Mouse (Mus musculus): ENCODE results near the gene P3h3. TPM values are rescaled to one million over a fixed set of nuclear protein-coding genes. Genes with fewer than 3 reads are reported as not detected.

Gene P3h3
- polyA plus RNA-seq, 1 experiment from 2014 or later, result 13.4 TPM

DNA sequence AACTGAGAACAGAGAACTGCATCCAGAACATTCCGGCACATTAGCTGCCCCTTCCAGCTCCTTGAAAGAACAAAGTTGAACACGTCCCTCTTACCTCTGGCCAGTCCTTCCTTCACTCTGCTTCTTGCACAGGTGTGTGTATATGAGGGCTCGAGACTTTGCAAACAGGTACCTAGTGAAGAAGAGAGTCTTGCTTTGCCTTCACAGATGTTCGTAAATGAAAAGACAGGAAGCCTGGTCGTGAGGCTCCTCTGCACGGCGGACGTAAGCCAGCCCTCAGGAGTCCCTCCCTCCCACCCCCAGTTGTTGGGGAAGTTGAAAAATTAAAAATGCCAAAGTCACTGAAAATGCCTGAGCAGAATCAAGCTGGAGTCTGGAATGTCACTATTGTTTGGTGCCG lies 30.4 kb upstream of the P3h3 start, which contains the start of gene Cd4:
Gene Cd4 (minus strand): TSS at position 236 of the 400 bp plus-strand sequence.
- no peak for DNase-seq (ENCODE audit: low spot score)
- H3K4me3 ChIP-seq, result no peak within 1 kb of the TSS
- no peaks in the 10 kb centered on the region for H3K36me3 ChIP-seq
- H3K9me3 ChIP-seq, result no peaks in the 10 kb centered on the region
- H3K4me1 ChIP-seq, result peaks cover 12% of the 10 kb centered on the region; the same call in 1 of the 2 replicates
- 83% methylated on average over 9 of the region's 9 CpGs for WGBS
- no peak within 1 kb of the TSS for H3K27ac ChIP-seq
- H3K27me3 ChIP-seq (ENCODE audit: insufficient read depth, poor library complexity, severe bottlenecking), result no peaks in the 10 kb centered on the region

- H3K9me3 ChIP-seq, result no peaks in the 10 kb centered on the region
- peaks cover 12% of the 10 kb centered on the region; the same call in 1 of the 2 replicates for H3K4me1 ChIP-seq
- no peaks in the 10 kb centered on the region for H3K36me3 ChIP-seq
- H3K27me3 ChIP-seq (ENCODE audit: insufficient read depth, poor library complexity, severe bottlenecking), result no peaks in the 10 kb centered on the region
- DNase-seq (ENCODE audit: low spot score), result no peak
- H3K4me3 ChIP-seq, result no peak overlapping the region
- WGBS, result 89% methylated on average over 8 of the region's 8 CpGs
- H3K27ac ChIP-seq, result no peak overlapping the region
These were observed 28.4 kb upstream of the P3h3 start for GRCm38 (mm10) chr6:124885956-124886381.

GRCm38 (mm10) chr6:124884714-124885500 lies 27.4 kb upstream of the P3h3 start:
- DNase-seq (ENCODE audit: low spot score), result no peak
- Histone ChIP-seq H3K4me3 (no peak overlapping the region), H3K36me3 (no peaks in the 10 kb centered on the region), H3K27me3 (ENCODE audit: insufficient read depth, poor library complexity, severe bottlenecking) (no peaks in the 10 kb centered on the region), H3K9me3 (no peaks in the 10 kb centered on the region), H3K4me1 (peaks cover 9% of the 10 kb centered on the region; the same call in 1 of the 2 replicates), H3K27ac (no peak overlapping the region)
- 64% methylated on average over 10 of the region's 10 CpGs for WGBS

DNA sequence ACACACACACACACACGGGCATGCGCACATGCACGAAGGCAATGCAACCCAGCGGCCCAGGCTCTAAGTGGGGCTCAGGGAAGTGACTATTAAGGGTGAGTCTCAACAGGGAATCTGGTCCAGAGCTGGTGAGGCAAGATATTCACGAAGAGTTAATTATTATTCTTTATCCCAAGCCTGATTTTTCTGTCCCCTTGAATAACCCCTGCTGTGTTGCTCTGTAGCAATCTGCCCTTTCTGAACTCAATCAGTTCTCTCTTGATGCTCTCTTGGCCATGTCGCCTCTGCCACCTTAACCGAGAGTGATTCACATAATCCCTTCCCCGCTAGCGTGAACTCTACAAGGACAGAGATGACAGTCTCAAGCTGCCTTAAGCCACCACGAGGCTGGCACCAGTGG lies 25.8 kb upstream of the P3h3 start:
- no peak overlapping the region for H3K27ac ChIP-seq
- DNase-seq (ENCODE audit: low spot score), result no peak
- no peaks in the 10 kb centered on the region for H3K9me3 ChIP-seq
- H3K27me3 ChIP-seq (ENCODE audit: insufficient read depth, poor library complexity, severe bottlenecking), result peaks cover 5% of the 10 kb centered on the region; the same call in 1 of the 2 replicates
- 74% methylated on average over 10 of the region's 10 CpGs for WGBS
- H3K4me1 ChIP-seq, result 0 out of 2 replicates have a peak, but pooled peaks cover 9% of the 10 kb centered on the region
- H3K36me3 ChIP-seq, result no peaks in the 10 kb centered on the region
- no peak overlapping the region for H3K4me3 ChIP-seq

DNA sequence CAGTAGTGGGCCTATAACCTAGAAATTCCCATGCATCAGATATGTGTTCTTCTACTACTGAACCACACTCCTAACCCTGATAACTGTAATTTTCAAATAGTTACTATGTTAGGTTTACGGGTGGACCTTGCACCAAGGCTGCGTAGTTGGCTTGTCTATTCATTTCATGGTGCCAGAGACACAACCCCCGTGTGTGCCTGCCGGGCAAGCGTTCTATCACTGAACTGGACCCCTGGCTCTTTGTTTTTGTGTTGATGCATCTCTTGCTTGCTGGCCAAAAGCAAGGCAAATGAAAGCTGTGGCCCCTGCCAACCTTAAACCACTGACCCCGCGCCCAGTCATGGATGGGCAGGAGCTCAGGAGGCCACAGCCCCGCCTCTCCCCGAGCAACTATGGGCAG lies 24.3 kb upstream of the P3h3 start:
- H3K36me3 ChIP-seq, result no peaks in the 10 kb centered on the region
- 0 out of 2 replicates have a peak, but pooled peaks cover 9% of the 10 kb centered on the region for H3K4me1 ChIP-seq
- H3K9me3 ChIP-seq, result no peaks in the 10 kb centered on the region
- H3K27ac ChIP-seq, result no peak overlapping the region
- WGBS, result 88% methylated on average over 9 of the region's 9 CpGs
- DNase-seq (ENCODE audit: low spot score), result no peak
- no peak overlapping the region for H3K4me3 ChIP-seq
- H3K27me3 ChIP-seq (ENCODE audit: insufficient read depth, poor library complexity, severe bottlenecking), result peaks cover 5% of the 10 kb centered on the region; the same call in 1 of the 2 replicates

GRCm38 (mm10) chr6:124879390-124879789 lies 21.8 kb upstream of the P3h3 start:
- 53% methylated on average over 6 of the region's 6 CpGs for whole genome bisulfite sequencing
- DNase-seq (ENCODE audit: low spot score), result no peak
- peaks cover 5% of the 10 kb centered on the region; the same call in 1 of the 2 replicates for H3K27me3 ChIP-seq (ENCODE audit: insufficient read depth, poor library complexity, severe bottlenecking)
- no peaks in the 10 kb centered on the region for H3K36me3 ChIP-seq
- H3K27ac ChIP-seq, result no peak overlapping the region
- H3K4me1 ChIP-seq, result 0 out of 2 replicates have a peak, but pooled peaks cover 6% of the 10 kb centered on the region
- H3K9me3 ChIP-seq, result no peaks in the 10 kb centered on the region
- no peak overlapping the region for H3K4me3 ChIP-seq

GRCm38 (mm10) chr6:124874348-124874747 lies 16.8 kb upstream of the P3h3 start:
- Histone ChIP-seq H3K27me3 (ENCODE audit: insufficient read depth, poor library complexity, severe bottlenecking) (peaks cover 2% of the 10 kb centered on the region; the same call in 1 of the 2 replicates), H3K4me3 (no peak overlapping the region), H3K9me3 (no peaks in the 10 kb centered on the region), H3K27ac (no peak overlapping the region), H3K4me1 (0 out of 2 replicates have a peak, but pooled peaks cover 5% of the 10 kb centered on the region), H3K36me3 (no peaks in the 10 kb centered on the region)
- 37% methylated on average over 2 of the region's 3 CpGs for WGBS
- no peak for DNase-seq (ENCODE audit: low spot score)

DNA sequence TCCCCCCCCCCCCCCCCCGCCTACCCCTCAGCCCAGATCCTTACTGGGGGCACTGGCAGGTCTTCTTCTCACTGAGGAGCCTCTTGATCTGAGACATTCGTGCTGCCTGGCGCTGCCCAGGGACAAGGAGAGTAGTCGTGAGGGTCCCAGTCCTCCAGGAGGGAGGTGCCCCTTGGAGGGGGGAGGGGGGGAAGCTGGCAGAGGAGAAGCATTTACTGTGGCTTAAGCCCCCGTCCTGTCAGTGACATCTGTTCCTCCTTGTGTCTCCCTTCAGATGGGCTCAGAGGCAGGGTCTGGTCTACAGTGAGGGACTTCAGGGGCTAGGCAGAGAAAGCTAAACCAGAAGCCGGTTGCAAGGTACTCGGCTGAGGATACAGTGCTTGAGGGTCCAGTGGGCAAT lies 9.0 kb upstream of the P3h3 start:
- Histone ChIP-seq H3K27ac (no peak overlapping the region), H3K9me3 (no peaks in the 10 kb centered on the region), H3K4me3 (no peak overlapping the region), H3K4me1 (peaks cover 25% of the 10 kb centered on the region), H3K27me3 (ENCODE audit: insufficient read depth, poor library complexity, severe bottlenecking) (peaks cover 59% of the 10 kb centered on the region), H3K36me3 (no peaks in the 10 kb centered on the region)
- no peak for DNase-seq (ENCODE audit: low spot score)
- WGBS, result 50% methylated on average over 7 of the region's 7 CpGs

DNA sequence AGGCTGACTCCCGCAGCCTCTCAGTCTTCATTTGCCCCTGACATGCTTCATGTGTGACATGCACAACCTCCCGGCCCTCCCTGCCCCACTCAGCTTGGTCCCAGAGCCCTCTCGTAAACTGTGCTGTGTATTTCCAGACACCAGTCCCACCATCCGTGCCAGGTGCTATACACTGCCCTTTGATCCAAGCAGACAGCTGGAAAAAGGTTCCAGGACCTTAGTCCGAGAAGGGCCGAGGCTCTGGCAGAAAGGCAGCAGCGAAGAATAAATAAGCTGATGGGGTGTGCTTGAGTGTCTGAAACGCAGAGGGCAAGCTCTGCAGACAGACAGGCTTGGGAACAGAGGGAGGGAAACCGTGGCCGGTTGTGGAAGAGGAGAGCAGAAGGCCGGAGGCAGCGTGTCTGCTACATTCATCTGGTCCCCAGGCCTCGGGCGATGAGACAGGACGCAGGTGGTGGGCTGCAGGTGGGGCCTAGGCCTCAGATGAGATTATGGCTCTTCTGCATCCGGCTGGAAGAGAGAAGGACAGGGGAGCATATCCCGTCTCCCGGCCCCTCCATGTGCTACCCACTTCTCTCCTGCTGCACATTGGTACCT lies 8.3 kb upstream of the P3h3 start:
- WGBS, result 59% methylated on average over 18 of the region's 18 CpGs
- Histone ChIP-seq H3K27ac (no peak overlapping the region), H3K4me1 (peaks cover 32% of the 10 kb centered on the region)

DNA sequence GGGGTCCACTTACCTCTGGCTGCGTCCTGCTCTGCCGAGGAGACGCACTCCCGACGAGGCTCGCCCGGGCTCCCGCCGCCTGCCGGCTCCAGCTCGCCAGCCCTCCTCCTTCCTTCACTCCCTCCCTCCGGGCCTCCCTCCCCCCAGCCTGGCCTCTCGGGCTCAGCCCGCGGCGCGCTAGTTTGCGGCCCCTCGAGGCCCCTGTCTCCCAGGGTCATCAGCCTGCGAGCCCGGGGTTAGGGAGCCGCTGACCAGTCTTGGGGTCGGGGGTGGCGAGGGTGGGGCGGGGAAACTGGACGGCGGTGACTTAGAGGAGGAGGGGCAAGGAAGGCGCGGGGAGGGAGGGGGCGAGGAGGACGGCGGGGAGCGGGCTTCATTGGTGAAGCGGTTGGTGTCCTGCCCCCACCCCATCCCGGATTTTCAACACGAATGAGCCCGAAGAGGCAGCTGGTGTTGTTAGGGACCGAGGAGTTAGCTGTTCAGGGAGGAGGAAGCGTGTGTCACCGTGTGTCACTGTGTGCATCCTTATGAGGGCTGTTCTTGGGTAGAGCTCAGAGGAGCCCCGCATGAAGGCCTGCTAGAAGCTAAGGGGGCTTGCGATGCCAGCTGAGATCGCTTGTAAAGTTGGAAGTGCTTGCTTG lies 6.2 kb upstream of the P3h3 start, which contains the start of gene Gpr162:
Gene Gpr162 (minus strand): TSS at position 326 of the 641 bp plus-strand sequence.
- Histone ChIP-seq H3K4me1 (peaks cover 45% of the 10 kb centered on the region), H3K27me3 (ENCODE audit: insufficient read depth, poor library complexity, severe bottlenecking) (peaks cover 81% of the 10 kb centered on the region), H3K27ac (peak within 1 kb of the TSS; percentile 90), H3K36me3 (no peaks in the 10 kb centered on the region), H3K4me3 (peak within 1 kb of the TSS; percentile 76), H3K9me3 (no peaks in the 10 kb centered on the region)
- under 1% methylated on average over 42 of the region's 43 CpGs for WGBS
- DNase-seq (ENCODE audit: low spot score), result no peak

More for the DNA sequence above, 8.3 kb upstream of the P3h3 start:
- Histone ChIP-seq H3K27me3 (ENCODE audit: insufficient read depth, poor library complexity, severe bottlenecking) (peaks cover 66% of the 10 kb centered on the region), H3K9me3 (no peaks in the 10 kb centered on the region), H3K36me3 (no peaks in the 10 kb centered on the region), H3K4me3 (no peak overlapping the region)
- no peak for DNase-seq (ENCODE audit: low spot score)

DNA sequence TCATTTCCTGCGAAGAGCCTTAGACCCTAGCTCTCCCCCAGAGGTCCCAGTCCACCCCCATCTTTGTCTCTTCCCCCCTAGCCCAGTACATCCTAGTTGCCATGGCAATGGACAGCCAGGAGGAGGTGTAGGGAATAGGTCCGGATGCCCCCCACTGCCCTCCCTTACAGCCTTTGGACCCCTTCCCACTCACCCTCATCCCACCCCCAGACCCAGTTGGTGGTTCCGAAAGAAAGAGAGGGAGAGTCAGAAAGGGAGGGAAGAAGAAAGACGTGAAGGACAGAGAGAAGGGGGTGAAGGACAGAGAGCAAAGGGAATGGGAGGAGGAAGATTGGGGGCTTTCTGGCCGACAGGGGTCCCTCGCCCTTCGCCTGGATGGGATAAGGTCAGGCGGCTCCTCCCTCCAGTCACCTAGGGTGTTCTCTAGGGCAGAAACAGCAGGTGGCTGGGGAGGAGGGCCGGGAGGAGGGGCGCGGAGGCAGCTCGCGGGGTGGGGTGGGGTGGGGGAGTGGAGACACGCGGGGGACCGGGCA lies 5.6 kb upstream of the P3h3 start:
- no peaks in the 10 kb centered on the region for H3K36me3 ChIP-seq
- H3K27ac ChIP-seq, result peak overlapping the region; percentile 90
- peak overlapping the region; percentile 76 for H3K4me3 ChIP-seq
- DNase-seq (ENCODE audit: low spot score), result no peak
- H3K27me3 ChIP-seq (ENCODE audit: insufficient read depth, poor library complexity, severe bottlenecking), result peaks cover 86% of the 10 kb centered on the region
- no peaks in the 10 kb centered on the region for H3K9me3 ChIP-seq
- 0% methylated on average over 15 of the region's 16 CpGs for WGBS
- H3K4me1 ChIP-seq, result peaks cover 50% of the 10 kb centered on the region

DNA sequence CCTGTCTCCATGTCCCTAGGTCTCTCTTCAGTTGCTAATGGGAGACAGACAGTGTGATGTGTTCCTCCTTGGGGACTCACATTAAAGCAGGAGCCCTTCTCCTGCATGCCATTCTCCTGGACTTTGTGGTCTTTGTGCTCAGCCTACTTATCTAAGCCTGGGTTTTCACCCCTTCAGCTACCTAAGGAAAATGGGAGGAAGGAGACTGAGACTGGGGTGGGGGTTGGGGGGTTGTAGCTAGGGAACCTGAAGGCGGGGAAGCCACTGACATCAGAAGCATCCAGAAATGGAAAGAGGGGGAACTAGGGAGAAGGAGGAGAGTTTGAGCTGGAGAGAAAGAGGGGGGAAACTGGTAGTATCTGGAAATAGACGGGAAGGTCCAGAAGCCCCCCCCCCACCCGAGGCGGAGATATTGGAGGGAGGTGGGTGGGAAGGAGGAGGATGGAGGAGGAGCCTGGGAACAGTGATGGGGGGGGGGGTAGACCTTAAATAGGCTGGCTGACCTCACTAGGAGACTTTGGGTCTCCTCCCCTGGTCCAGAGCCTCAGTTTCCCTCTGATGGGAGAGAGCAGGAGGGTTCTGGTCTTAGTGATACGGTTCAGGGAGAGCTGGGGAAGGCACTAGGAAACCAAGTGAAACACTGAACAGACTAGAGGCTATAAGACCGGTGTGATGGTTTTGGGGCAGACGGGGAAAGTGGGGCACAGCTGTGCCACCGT lies 5.0 kb upstream of the P3h3 start:
- Histone ChIP-seq H3K27ac (peak overlapping the region; percentile 90; the same call in 1 of the 2 replicates), H3K4me1 (peaks cover 55% of the 10 kb centered on the region), H3K27me3 (ENCODE audit: insufficient read depth, poor library complexity, severe bottlenecking) (peaks cover 89% of the 10 kb centered on the region), H3K4me3 (peak overlapping the region; percentile 76), H3K9me3 (no peaks in the 10 kb centered on the region), H3K36me3 (no peaks in the 10 kb centered on the region)
- no peak for DNase-seq (ENCODE audit: low spot score)
- 12% methylated on average over 8 of the region's 8 CpGs for WGBS

Measured in heart, embryonic 10.5 days (tissue).